Mouse (Mus musculus): ENCODE data around the gene Usp10.

Usp10 gene

GRCm38 (mm10) chr8:119915298-119915697 is 5.1 kb downstream of the Usp10 start:
- no peak for DNase-seq (ENCODE audit: low spot score)

DNA sequence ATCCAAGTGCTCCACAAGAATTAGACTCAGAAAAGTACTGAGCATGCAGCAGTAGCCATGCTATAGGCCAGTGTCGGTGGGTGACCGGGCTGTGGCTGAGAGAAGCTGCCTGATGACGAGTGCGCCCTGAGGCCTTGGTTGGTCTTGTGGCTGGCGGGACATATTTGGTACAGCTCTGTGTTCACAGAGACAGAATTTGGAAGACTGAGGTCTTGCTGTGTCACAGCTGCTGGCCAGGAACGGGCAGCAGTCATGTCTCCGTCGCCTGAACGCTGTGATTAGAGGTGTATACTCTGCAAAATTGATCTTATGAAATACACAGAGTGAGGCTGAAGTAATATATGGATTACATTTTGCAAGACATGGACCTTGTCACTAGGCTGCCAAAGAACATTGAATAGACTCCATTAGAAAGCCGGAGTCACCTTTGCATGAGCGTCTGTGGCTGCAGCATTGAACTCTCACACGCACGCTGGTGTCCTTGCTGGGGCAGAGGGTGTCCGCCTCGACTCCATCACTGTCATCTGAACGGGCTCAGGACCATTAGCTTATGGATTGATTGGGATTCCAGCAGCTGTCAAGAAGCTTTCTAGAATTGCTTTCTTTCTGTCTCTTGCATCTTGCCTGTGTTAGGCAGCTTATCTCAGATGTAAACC is 6.2 kb downstream of the Usp10 start:
- DNase-seq (ENCODE audit: low spot score), result no peak

GRCm38 (mm10) chr8:119917415-119917814 is 7.3 kb downstream of the Usp10 start:
- DNase-seq (ENCODE audit: low spot score), result no peak

DNA sequence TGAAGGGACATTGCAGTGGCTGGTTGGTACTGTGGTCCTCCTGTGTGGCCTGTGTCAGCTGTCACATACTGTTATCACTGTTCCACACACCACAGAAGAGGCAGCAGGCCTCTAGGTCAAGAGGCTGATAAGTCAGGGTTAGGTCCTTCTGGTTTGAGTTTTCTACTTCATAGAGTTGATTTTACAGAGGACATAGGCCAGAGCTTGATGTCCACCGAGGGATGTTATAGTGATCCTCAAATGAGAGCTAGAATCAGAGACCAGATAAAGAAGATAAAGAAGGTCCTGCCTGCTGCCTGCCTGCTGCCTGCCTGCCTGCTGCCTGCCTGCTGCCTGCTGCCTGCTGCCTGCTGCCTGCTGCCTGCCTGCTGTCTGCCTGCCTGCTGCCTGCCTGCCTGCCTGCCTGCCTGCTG is 8.0 kb downstream of the Usp10 start:
- no peak for DNase-seq (ENCODE audit: low spot score)

DNA sequence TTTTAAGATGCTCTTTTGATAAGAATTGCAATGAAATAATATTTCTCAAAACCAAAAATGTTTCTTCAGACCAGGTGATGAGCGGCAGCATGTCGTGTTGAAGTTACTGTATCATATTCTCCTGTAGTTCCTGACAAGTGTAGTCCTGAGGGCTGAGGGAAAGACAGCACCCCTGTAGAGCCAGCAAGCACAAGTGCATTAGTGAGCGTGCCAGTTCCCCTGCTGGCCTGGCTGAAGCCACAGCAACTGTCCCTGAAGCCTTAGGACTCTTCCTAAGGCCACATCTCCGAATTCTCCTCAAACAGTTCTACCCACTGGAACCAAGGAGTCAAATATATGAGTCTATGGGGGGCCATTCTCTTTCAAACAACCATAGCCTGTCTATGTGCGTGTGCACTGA is 13.1 kb downstream of the Usp10 start:
- DNase-seq (ENCODE audit: low spot score), result no peak

DNA sequence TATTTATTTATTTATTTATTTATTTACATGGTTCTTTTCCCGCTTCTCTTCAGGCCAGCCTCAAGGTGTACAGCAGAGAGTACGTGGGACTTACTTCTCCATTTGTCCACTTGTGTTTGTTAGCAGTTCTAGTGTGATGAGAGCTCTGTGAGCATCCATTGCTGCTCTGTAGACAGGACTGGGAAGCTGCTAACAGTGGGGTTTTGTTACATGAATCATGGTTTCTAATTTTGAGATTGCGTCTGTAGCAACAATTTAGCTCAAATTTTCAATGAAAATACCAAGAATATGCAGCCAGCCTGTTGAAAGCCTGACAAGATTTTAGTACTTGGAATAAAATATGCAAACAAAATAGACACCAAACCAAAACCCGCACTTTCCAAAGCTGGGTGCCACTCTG is 15.3 kb downstream of the Usp10 start:
- no peak for DNase-seq (ENCODE audit: low spot score)

- no peak for DNase-seq (ENCODE audit: low spot score)
Observed at GRCm38 (mm10) chr8:119926474-119926873, 16.3 kb downstream of the Usp10 start.

GRCm38 (mm10) chr8:119927422-119928092 is 17.4 kb downstream of the Usp10 start:
- no peak for DNase-seq (ENCODE audit: low spot score)

DNA sequence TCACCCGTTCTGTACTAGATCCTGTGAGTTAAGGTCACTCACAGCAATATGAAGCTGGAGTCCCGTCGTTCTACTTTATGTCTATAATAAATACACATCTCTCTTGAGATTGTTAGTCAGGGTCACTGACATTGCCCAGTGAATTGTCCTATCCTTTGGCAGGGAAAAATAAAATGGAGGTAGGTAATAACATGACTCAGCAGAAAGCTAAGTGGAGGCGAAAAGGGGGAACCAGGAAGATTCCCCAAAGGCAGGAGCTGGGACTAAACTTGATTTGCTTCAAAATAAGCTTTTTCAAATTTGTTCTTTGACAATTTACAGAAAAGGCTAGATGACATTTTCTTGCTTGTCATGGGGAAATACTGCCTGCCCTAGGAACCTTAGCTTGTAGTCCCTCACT is 21.2 kb downstream of the Usp10 start:
- no peak for DNase-seq (ENCODE audit: low spot score)

DNA sequence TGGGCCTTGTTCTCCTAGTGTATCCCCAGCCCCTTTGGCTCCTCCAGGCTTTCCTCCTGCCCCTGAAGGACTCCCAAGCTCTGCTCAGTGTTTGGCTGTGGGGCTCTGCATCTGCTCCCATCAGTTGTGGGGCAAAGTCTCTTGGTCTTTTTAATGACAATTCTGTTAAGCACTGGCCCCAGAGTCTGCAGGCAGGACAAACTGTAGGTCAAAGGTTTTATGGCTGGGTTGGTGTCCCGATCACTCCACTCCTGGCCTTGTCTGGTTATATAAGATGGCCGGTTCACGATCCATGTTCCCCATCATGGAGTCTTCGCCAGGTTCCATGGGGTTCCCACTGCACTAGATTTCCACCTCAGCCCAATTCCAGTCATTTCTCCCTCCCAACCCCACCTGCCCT is 23.5 kb downstream of the Usp10 start:
- DNase-seq (ENCODE audit: low spot score), result no peak

- DNase-seq (ENCODE audit: low spot score), result no peak
Observed at GRCm38 (mm10) chr8:119935541-119935940, 25.4 kb downstream of the Usp10 start.

GRCm38 (mm10) chr8:119938481-119938880 is 28.3 kb downstream of the Usp10 start:
- DNase-seq (ENCODE audit: low spot score), result no peak

DNA sequence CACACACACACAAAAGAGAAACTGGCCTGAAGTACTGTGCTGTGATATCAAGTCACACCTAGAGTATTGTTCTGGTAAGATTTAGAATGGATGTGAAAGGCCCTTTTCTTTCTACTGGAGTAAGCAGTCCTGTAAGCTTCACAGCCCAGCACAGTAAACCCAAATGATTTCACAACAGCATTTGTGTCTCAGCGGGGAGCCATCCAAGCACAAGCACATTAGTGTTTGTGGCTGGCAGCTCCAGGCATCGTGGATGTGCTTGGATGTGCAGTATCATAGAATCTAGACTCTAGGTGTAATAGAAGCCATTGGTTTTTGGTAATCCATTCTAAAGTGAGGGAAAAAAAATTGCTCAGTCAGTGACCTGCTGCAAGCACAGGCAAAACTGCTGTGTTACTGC is 29.2 kb downstream of the Usp10 start:
- DNase-seq (ENCODE audit: low spot score), result no peak

DNA sequence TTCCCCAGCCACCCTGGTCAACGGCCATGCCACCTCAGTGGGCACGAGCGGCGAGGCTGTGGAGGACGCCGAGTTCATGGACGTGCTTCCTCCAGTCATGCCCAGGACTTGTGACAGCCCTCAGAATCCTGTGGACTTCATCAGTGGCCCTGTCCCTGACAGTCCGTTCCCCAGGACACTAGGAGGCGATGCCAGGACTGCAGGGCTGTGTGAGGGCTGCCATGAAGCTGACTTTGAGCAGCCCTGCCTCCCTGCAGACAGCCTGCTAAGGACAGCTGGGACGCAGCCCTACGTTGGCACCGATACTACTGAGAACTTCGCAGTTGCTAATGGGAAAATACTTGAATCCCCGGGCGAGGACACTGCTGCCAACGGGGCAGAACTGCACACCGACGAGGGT is 31.3 kb downstream of the Usp10 start:
- DNase-seq (ENCODE audit: low spot score), result no peak

- DNase-seq (ENCODE audit: low spot score), result no peak
Observed at GRCm38 (mm10) chr8:119943616-119944015, 33.5 kb downstream of the Usp10 start.

DNA sequence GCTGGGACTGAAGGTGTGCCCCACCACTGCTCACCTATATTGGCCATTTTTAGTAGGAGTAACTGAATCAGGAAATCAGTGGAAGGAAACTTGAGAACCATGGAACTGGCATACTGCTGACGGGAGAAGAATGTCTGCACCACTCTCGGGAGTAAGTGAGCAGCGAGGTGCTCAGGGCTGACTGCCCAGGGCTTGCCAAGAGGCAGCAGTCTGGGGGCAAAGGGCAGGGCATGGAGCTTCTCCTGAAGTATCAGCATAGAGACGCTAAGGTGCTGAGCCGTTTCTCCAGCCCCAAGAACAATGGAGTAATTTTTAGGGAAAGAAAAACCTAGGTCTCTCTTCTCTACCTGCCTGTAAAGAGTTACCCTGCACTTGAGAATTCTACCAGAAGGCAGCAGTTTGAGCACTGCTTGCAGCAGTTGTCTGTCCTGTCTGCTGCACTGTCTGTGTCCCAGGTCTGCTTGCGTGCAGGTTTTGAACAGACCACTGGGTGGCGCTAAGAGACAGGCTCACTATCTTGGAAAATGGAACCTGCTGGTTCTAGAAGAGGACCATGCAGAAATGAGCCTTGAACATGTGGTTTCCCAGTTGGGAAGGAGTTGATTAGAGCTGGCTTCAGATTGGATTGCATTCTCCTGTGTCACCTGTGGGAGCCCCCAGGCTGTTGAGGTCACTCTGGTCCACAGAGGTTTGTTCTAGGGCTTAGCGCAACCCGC is 34.1 kb downstream of the Usp10 start:
- peak; percentile 70 for DNase-seq (ENCODE audit: low spot score)

- no peak for DNase-seq (ENCODE audit: low spot score)
Observed at GRCm38 (mm10) chr8:119946326-119946865, 36.2 kb downstream of the Usp10 start.

DNA sequence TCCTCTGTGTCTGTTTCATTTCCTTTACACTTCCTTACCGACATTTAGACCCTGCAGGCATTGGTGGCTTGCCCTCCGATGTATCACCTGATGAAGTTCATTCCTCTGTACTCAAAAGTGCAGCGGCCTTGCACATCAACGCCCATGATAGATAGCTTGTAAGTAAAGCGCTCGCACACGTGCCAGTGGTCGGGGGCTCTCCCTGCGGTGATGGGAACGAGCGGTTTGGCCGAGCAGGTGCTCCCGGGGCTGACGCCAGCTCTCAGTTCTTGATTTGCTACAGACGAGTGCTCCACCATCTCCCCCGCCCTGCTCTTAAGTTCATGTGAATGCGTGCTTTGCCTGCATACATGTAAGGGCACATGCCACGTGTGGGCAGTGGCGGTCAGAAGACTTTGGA is 37.5 kb downstream of the Usp10 start:
- no peak for DNase-seq (ENCODE audit: low spot score)

GRCm38 (mm10) chr8:119948340-119948739 is 38.2 kb downstream of the Usp10 start:
- no peak for DNase-seq (ENCODE audit: low spot score)

GRCm38 (mm10) chr8:119952282-119952681 is 42.1 kb downstream of the Usp10 start:
- DNase-seq (ENCODE audit: low spot score), result no peak

GRCm38 (mm10) chr8:119952747-119953146 is 42.6 kb downstream of the Usp10 start:
- DNase-seq (ENCODE audit: low spot score), result peak; percentile 61

DNA sequence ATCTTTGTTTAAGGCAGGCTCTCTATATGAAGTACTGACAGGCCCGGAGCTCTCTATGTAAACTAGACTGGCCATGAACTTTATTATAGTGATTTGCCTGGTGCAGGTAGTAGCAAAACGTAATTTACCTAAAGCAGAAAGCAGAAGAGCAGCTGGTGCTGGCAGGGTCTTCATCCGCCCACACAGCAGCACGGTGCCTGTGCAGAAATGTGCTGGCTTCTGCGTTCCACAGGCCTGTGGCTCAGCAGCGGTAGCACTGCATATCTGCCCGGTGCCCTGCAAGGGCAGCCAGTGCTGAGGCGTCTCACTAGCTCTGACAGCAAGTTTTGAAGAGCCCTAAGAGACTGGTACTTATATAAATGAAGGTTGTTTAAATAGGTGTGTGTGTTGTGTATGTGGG is 45.2 kb downstream of the Usp10 start:
- DNase-seq (ENCODE audit: low spot score), result no peak

GRCm38 (mm10) chr8:119958076-119958475 is 47.9 kb downstream of the Usp10 start:
- no peak for DNase-seq (ENCODE audit: low spot score)

Data from left cerebral cortex, adult 11 months (tissue).